Mouse (Mus musculus) forebrain, embryonic 16.5 days (tissue): ENCODE measurements at regions not wholly inside any gene's neighbourhood (a gene's known extent, or its start where the extent isn't known, plus 50 kb on each side); places are given as distances from the start of the nearest gene placed in this dataset.

Experiments
- ATAC-seq: fragments of 200-750 bp; cut with Nextera tagmentation; 2 replicates; pipeline ENCODE4 v1.8.0; 2017; ENCODE audit warnings: mild to moderate bottlenecking, moderate library complexity
- H3K27ac ChIP-seq: fragments of 300-500 bp; sonication (generic); 2 replicates; pipeline ENCODE4 v1.5.1; 2014; ENCODE audit warnings: low read length, control low read depth
- H3K27me3 ChIP-seq: fragments of 300-500 bp; sonication (generic); replicated peaks from 2 replicates; pipeline ENCODE4 v1.6.1; 2014; ENCODE audit warnings: low read length; ENCODE audit not compliant: control insufficient read depth, insufficient read depth
- H3K36me3 ChIP-seq: fragments of 300-500 bp; sonication (generic); 2 replicates; pipeline ENCODE4 v1.6.1; 2014; ENCODE audit not compliant: control insufficient read depth, insufficient read depth
- H3K4me1 ChIP-seq: fragments of 300-500 bp; sonication (generic); replicated peaks from 2 replicates; pipeline ENCODE4 v1.6.1; 2014; ENCODE audit warnings: low read length; ENCODE audit not compliant: control insufficient read depth, insufficient read depth
- H3K4me2 ChIP-seq: fragments of 300-500 bp; sonication (generic); 2 replicates; pipeline ENCODE4 v1.6.1; 2014; ENCODE audit warnings: mild to moderate bottlenecking, low read length, control low read depth
- H3K4me3 ChIP-seq: fragments of 300-500 bp; sonication (generic); replicated peaks from 2 replicates; pipeline ENCODE4 v1.5.1; 2014; ENCODE audit warnings: mild to moderate bottlenecking, low read length, control low read depth
- H3K9ac ChIP-seq: fragments of 300-500 bp; sonication (generic); replicated peaks from 2 replicates; pipeline ENCODE4 v1.6.1; 2014; ENCODE audit warnings: low read depth, low read length, control low read depth
- H3K9me3 ChIP-seq: fragments of 300-500 bp; sonication (generic); 2 replicates; pipeline ENCODE4 v1.6.1; 2016; ENCODE audit warnings: low read length; ENCODE audit not compliant: control insufficient read depth
- WGBS: fragments of 180-500 bp; shearing (Covaris S2); extraction: QIAGEN DNeasy Blood & Tissue Kit; methylation state at CpG from one replicate; pipeline ENCODE4 v1.1.7; 2014; 5-methylcytosine and 5-hydroxymethylcytosine counted together

DNA sequence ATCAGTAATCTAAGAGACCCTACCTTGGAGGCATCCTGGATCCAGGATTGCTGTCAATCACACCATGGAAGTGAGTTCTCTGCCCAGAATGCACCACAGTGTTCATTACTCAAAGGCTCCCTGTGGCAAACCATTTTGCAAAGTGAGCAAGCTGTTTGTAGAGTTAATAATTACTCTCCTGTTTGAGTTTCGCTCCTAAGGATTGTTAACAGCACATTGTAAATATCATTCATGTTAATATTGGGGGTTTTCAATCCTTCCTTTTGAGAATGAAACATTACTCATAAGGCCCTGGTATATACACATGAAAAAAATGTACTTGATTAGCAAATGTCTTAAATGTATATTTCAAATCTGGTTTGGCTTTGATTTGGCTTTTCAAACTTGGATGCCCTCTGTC lies 58.1 kb upstream of the Clstn2 start:
- Histone ChIP-seq H3K36me3 (no peaks in the 10 kb centered on the region), H3K4me2 (no peak overlapping the region), H3K27ac (no peak overlapping the region), H3K4me1 (peaks cover 3% of the 10 kb centered on the region; the same call in 1 of the 2 replicates), H3K4me3 (no peak overlapping the region), H3K9me3 (no peaks in the 10 kb centered on the region), H3K27me3 (no peaks in the 10 kb centered on the region), H3K9ac (no peak overlapping the region)
- WGBS, result 85% methylated on average over 1 of the region's 1 CpGs
- no peak for ATAC-seq

DNA sequence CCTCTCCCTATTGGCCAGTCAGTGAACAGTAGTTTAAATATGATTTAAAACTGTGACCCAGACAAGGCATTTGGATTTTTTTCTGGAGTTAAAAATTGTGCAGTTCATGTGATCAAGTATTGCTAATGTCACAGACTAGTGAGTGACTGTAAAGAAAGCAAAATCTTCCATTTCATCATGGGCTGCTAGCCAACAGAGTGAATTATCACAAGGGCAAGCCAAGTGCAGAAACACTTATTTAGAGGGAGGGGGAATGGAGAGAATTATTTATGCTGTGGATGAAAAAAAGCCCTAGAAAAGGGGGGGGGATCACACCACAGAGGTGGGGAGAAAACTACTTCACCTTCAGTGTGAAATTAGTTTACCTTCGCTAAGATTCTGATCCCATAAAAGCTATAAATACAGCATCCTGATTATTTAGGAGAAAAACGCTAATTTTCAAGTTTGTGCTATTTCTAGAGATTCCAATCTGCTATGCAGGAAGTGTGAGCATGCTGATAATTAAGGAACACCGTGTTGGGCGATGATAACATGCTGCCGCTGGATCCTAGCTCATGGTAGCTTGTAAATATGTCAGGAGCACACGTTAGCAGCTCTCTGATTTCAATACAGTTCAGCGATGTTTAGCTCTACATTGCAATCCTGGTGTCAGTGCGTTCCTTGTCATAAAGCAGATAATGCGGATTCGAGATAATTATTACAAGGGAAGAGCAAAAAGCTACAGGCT lies 62.2 kb upstream of the Clstn2 start:
- Histone ChIP-seq H3K9me3 (no peaks in the 10 kb centered on the region), H3K4me1 (peaks cover 3% of the 10 kb centered on the region; the same call in 1 of the 2 replicates), H3K36me3 (no peaks in the 10 kb centered on the region), H3K27ac (peak overlapping the region; percentile 18), H3K27me3 (no peaks in the 10 kb centered on the region), H3K4me2 (no peak overlapping the region), H3K9ac (no peak overlapping the region), H3K4me3 (no peak overlapping the region)
- peak; percentile 77 for ATAC-seq
- 69% methylated on average over 10 of the region's 10 CpGs for WGBS

DNA sequence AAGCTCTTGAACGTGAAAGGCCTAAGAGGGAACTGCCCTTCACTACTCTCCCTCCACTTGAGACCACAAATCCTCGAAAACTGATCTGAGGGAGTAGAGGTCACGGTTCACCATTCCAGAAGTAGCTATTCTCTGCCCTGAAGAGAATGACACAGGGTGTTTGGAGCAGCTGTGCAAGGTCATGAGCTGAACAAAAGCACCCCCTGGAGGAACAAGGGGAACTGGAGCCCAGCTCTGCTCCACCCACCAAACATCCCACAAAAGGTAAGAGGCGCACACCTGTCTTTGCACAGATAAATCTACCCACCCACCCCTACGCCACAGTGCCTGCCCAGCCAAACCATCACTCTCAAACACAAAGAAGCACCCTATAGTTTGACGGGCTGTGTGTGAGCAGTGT lies 90.4 kb upstream of the Clstn2 start:
- Histone ChIP-seq H3K4me3 (no peak overlapping the region), H3K4me2 (no peak overlapping the region), H3K36me3 (no peaks in the 10 kb centered on the region), H3K27me3 (no peaks in the 10 kb centered on the region), H3K9ac (no peak overlapping the region), H3K27ac (no peak overlapping the region), H3K4me1 (no peaks in the 10 kb centered on the region), H3K9me3 (no peaks in the 10 kb centered on the region)
- no peak for ATAC-seq
- 64% methylated on average over 6 of the region's 6 CpGs for WGBS

DNA sequence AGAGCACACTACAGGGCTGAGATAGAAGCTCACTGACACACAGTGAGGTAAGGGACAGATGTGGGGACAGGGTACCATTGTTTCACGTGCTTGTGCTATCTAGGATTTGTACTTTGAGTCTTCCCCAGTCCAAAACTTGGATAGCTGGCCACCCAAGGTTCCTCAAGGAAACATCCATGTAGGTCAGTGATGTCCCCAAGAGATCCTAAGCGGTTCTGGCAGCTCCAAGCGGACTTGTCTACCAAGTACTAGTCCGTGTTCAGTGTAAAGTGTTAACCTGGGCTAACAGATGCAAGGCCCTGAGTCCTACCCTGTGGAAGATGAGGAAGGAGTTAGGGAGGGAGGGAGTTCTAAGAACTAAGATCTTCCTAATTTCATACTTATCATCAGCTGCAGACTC lies 96.6 kb upstream of the Clstn2 start:
- no peaks in the 10 kb centered on the region for H3K9me3 ChIP-seq
- no peaks in the 10 kb centered on the region for H3K36me3 ChIP-seq
- H3K4me2 ChIP-seq, result no peak overlapping the region
- no peak overlapping the region for H3K9ac ChIP-seq
- no peaks in the 10 kb centered on the region for H3K27me3 ChIP-seq
- WGBS, result 89% methylated on average over 4 of the region's 4 CpGs
- no peak overlapping the region for H3K27ac ChIP-seq
- H3K4me3 ChIP-seq, result no peak overlapping the region
- ATAC-seq, result no peak
- H3K4me1 ChIP-seq, result no peaks in the 10 kb centered on the region

DNA sequence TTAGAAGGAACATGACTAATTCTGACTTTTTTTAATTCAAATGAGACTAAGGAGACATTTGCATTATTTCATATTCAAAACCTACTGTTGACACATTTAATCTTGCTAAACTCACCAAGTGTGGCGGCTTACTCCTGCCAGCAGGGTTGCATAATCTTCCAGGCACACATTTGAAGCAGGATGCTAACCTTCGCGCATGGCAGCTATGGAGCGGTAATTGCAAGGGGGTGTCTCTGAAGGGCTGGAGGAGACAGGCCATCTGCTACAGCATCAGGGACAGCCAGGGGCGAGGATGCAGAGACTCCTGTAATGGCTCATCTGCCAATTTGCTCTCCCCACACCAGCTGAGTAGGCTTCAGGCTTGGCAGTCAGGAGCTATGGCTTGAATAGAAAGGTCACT lies 97.9 kb upstream of the Clstn2 start:
- WGBS, result 65% methylated on average over 5 of the region's 5 CpGs

DNA sequence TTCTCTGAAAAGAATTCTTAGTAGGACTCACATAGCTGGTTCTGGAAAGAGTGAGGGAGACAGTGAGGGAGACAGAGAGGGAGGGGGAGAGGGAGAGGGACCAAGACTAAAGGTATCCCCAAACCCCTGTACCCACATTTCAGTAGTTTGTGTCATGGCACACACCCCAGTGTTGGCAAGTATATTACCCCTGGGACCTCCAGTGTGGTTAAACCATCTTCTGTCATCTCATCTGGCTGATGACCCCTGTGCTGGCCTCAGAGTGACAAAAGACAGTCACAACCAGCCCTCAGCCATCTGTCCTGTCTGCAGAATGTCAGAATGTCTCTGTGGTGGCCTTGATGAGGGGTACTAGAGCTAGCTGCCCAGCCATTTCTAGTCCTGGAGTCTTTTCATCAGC lies 107.6 kb upstream of the Clstn2 start:
- no peak overlapping the region for H3K4me3 ChIP-seq
- ATAC-seq, result no peak
- H3K4me2 ChIP-seq, result no peak overlapping the region
- no peaks in the 10 kb centered on the region for H3K4me1 ChIP-seq
- H3K36me3 ChIP-seq, result no peaks in the 10 kb centered on the region
- H3K9ac ChIP-seq, result no peak overlapping the region
- no peak overlapping the region for H3K27ac ChIP-seq
- no peaks in the 10 kb centered on the region for H3K9me3 ChIP-seq
- H3K27me3 ChIP-seq, result no peaks in the 10 kb centered on the region

More for the DNA sequence above, 97.9 kb upstream of the Clstn2 start:
- Histone ChIP-seq H3K36me3 (no peaks in the 10 kb centered on the region), H3K9ac (no peak overlapping the region), H3K4me1 (no peaks in the 10 kb centered on the region), H3K4me2 (no peak overlapping the region), H3K27ac (peak overlapping the region; percentile 69), H3K9me3 (no peaks in the 10 kb centered on the region), H3K27me3 (no peaks in the 10 kb centered on the region), H3K4me3 (no peak overlapping the region)
- peak; percentile 96 for ATAC-seq

DNA sequence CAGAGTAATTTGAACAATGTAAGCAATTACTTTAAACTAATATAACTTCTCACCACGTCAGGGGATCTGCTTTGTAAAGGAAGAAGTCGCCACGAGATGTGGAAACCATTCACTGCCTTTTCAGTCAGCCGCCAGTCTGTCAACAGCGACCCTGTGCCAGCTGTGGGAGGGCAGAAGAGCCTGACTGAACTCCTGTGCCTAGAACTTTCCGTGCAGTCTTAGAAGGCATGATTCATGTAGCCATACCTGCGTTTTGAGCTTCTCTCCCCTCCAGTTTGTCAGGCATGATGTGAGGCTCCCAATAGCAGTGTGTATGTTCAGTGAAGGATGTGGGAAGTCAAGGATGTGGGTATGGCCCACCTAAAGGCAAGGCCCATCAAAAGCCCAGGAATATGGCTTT lies 109.1 kb upstream of the Clstn2 start:
- ATAC-seq, result no peak
- Histone ChIP-seq H3K4me1 (no peaks in the 10 kb centered on the region), H3K36me3 (no peaks in the 10 kb centered on the region), H3K4me2 (no peak overlapping the region), H3K4me3 (no peak overlapping the region), H3K9me3 (no peaks in the 10 kb centered on the region), H3K27ac (no peak overlapping the region), H3K27me3 (no peaks in the 10 kb centered on the region), H3K9ac (no peak overlapping the region)
- 66% methylated on average over 7 of the region's 7 CpGs for WGBS

DNA sequence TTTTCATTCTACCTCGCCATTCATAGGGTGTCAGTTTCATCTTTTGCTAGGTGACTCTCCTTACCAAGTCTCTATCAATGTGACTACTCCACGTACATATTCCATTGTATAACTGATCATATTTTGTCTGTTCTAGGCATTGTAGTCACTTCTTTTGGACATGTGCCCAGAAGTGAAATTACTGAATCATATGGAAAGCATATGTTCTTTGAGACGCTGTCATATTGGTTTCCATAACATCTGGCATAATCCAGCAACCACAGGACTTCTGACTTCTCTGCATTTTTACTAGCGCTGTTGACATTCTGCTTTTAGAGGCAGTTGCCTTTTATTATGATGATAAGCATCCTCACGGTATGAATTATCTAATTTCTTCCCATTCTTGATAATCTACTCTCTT lies 113.9 kb upstream of the Clstn2 start:
- Histone ChIP-seq H3K36me3 (no peaks in the 10 kb centered on the region), H3K27me3 (no peaks in the 10 kb centered on the region), H3K4me1 (no peaks in the 10 kb centered on the region), H3K9me3 (no peaks in the 10 kb centered on the region), H3K9ac (no peak overlapping the region), H3K4me2 (no peak overlapping the region), H3K27ac (no peak overlapping the region), H3K4me3 (no peak overlapping the region)
- ATAC-seq, result no peak
- WGBS, result 86% methylated on average over 5 of the region's 5 CpGs

DNA sequence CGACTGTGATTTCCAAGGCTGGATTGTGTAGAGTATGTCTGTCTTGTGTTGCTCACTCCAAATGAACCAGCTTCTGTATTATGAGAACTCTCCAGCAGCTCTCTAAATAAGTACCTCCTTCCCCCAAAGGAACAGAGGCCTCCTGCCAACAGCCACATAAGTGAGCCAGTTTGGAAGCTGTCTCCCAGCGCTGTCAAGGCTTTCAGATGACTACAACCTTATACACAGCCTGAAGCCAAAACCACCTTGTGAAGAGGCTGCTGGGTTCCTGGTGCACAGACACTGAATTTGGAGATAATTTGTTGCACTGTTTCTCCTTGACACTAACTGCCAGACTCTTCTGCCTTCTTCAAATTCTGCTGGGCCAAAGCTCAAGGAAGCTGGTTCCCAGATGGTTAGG lies 125.4 kb upstream of the Clstn2 start:
- H3K4me1 ChIP-seq, result no peaks in the 10 kb centered on the region
- H3K36me3 ChIP-seq, result no peaks in the 10 kb centered on the region
- no peak overlapping the region for H3K9ac ChIP-seq
- 81% methylated on average over 2 of the region's 2 CpGs for WGBS
- no peaks in the 10 kb centered on the region for H3K27me3 ChIP-seq
- H3K27ac ChIP-seq, result no peak overlapping the region
- H3K4me3 ChIP-seq, result no peak overlapping the region
- peak; percentile 33; the same call in 1 of the 2 replicates for ATAC-seq
- H3K4me2 ChIP-seq, result no peak overlapping the region
- no peaks in the 10 kb centered on the region for H3K9me3 ChIP-seq

DNA sequence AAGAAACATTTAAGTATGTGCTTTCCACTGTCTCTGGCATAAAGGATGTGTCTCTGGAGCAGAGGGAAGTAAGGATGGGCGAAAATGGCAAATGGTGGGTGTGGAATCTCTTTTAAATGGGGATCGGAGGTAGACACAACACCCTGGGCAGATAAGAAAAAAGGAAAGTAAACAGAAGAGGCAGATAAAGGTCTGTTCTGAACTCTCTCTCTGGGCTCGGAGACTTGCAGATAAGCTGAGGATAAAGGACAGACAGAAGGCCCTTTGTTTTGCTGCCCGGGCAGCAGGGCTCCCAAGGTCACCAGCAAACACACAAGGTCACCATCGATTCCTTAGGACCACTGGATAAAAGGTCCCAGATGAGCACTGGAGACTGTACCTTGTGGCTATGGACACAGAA lies 122.7 kb upstream of the Nmnat3 start:
- H3K36me3 ChIP-seq, result no peaks in the 10 kb centered on the region
- WGBS, result 29% methylated on average over 5 of the region's 5 CpGs
- no peak for ATAC-seq

More for the DNA sequence above, 122.7 kb upstream of the Nmnat3 start:
- Histone ChIP-seq H3K9me3 (no peaks in the 10 kb centered on the region), H3K9ac (no peak overlapping the region), H3K4me1 (no peaks in the 10 kb centered on the region), H3K4me3 (no peak overlapping the region), H3K27me3 (no peaks in the 10 kb centered on the region), H3K27ac (no peak overlapping the region), H3K4me2 (no peak overlapping the region)
